In the genomic region with DNA sequence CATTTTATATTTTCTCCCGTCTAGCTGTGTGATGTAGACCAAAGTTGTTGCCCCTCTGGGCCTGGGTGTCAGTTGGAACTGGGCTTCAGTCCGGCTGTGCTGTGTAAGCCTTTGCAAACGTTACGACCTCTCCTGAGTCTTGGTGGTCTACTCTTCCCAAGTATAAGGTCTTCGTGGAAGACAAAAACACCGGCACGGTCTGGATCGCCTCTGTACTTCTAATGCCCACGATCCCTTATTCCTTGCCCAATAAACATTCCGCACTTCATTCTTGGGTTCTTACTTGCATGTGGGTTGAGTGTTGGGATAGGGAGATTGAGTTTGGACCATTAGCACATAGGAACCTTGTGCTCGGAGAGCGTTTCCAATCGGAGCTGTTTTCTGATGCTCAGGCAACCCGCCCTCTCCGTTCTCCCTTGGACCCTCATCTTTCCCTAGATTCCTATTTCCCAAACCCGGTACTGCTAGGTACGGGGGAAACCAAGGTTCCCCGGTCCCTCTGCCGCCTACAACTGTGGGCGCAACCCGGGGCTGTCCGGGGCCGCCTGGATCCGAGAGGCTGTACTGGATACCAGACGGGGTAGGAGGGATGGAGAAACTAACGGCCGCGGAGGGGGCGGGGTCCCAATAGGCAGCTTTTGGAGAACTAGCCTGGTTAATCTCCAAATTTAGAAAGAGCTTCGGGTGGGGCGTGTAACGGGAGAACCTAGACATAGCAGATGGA, we compare ENCODE assay signal across 8 mouse cellular contexts. TPM values are rescaled to one million over a fixed set of nuclear protein-coding genes. Genes with fewer than 3 reads are reported as not detected.
DNase-seq lines count a peak whose midpoint lies in the region; ATAC-seq and TF ChIP-seq lines count a peak whose summit lies in the region.

No protein-coding gene starts in this region.

- H3K9ac ChIP-seq in forebrain, embryonic 13.5 days, result peak overlapping the region; percentile 85
- no peak overlapping the region for H3K9ac ChIP-seq in liver, embryonic 16.5 days (ENCODE audit: low read depth, low read length)

- peak overlapping the region; percentile 96 for H3K27ac ChIP-seq in layer of hippocampus, adult 2 months
- H3K27ac ChIP-seq in forebrain, embryonic 13.5 days, result no peak overlapping the region
- no peak overlapping the region for H3K27ac ChIP-seq in liver, embryonic 16.5 days (ENCODE audit: low read length)

- no peaks in the 10 kb centered on the region for H3K36me3 ChIP-seq in forebrain, embryonic 13.5 days (ENCODE audit: poor library complexity, severe bottlenecking)
- H3K36me3 ChIP-seq in liver, embryonic 16.5 days (ENCODE audit: control insufficient read depth, insufficient read depth), result no peaks in the 10 kb centered on the region

- peaks cover 54% of the 10 kb centered on the region for H3K4me1 ChIP-seq in forebrain, embryonic 13.5 days
- H3K4me1 ChIP-seq in liver, embryonic 16.5 days (ENCODE audit: control insufficient read depth, low read depth, low read length), result peaks cover 4% of the 10 kb centered on the region

- H3K4me3 ChIP-seq in layer of hippocampus, adult 2 months, result peak overlapping the region; percentile 72
- H3K4me3 ChIP-seq in forebrain, embryonic 13.5 days, result peak overlapping the region; percentile 82
- peak overlapping the region; percentile 34 for H3K4me3 ChIP-seq in liver, embryonic 16.5 days (ENCODE audit: low read depth, low read length)

- DNase-seq in layer of hippocampus, adult 2 months (ENCODE audit: low spot score in 2 of 2), result peak in 1 of 2 experiments; percentile 68
- DNase-seq in layer of hippocampus, adult 9-10 months (ENCODE audit: low spot score), result no peak
- peak; percentile 50 for DNase-seq in cerebellum, adult 9-11 months
- DNase-seq in adrenal gland, postnatal 10 days, result no peak
- no peak for DNase-seq in adrenal gland, postnatal 36 days
- no peak for DNase-seq in embryo, embryonic 11 days

- no peaks in the 10 kb centered on the region for H3K9me3 ChIP-seq in forebrain, embryonic 13.5 days (replicated peaks)
- no peaks in the 10 kb centered on the region for H3K9me3 ChIP-seq in liver, embryonic 16.5 days (replicated peaks; ENCODE audit: control insufficient read depth, low read length)

- H3K27me3 ChIP-seq in forebrain, embryonic 13.5 days, result peaks cover 67% of the 10 kb centered on the region
- peaks cover 98% of the 10 kb centered on the region for H3K27me3 ChIP-seq in liver, embryonic 16.5 days (ENCODE audit: control insufficient read depth, insufficient read depth, low read depth, low read length)

- TF ChIP-seq CTCF in layer of hippocampus, adult 2 months (conservative IDR thresholded peaks at IDR 0.05), result no peak

- ATAC-seq in forebrain, embryonic 13.5 days, result no peak
- no peak for ATAC-seq in liver, embryonic 16.5 days (ENCODE audit: low read depth)

- peak overlapping the region; percentile 90 for H3K4me2 ChIP-seq in forebrain, embryonic 13.5 days
- H3K4me2 ChIP-seq in liver, embryonic 16.5 days (ENCODE audit: low read depth, low read length), result peak overlapping the region; percentile 28

- WGBS in forebrain, embryonic 13.5 days, result 7% methylated on average over 32 of the region's 32 CpGs
- 9% methylated on average over 32 of the region's 32 CpGs for WGBS in liver, embryonic 16.5 days (ENCODE audit: insufficient replicate concordance)

RNA-seq across cellular contexts. Expression of a gene that starts 2.3 kb away (rescaled TPM):
- 10 to 100 TPM; 34.1 to 35.7 TPM for total RNA-seq in layer of hippocampus, adult 2 months (2021)
- polyA plus RNA-seq in forebrain, embryonic 13.5 days (2015; fragmentation: Nextera tagmentation; extraction: Ambion mirVana), result 45.3 and 45.6 TPM in 2 replicates
- polyA plus RNA-seq in liver, embryonic 16.5 days (2015; fragmentation: Nextera tagmentation; extraction: Ambion mirVana), result 0.89 and 1.8 TPM in 2 replicates
- total RNA-seq in adrenal gland, postnatal 10 days (2021), result 10 to 100 TPM; 11.4 to 13.1 TPM
- 1 to 10 TPM; 6.4 to 9.3 TPM for total RNA-seq in adrenal gland, postnatal 36 days (2021)

RNA-seq across cellular contexts. Expression of a gene that starts 8.3 kb away (rescaled TPM):
- total RNA-seq in layer of hippocampus, adult 2 months (2021), result 100 to 1,000 TPM; 185 to 192 TPM
- polyA plus RNA-seq in forebrain, embryonic 13.5 days (2015; fragmentation: Nextera tagmentation; extraction: Ambion mirVana), result 149 and 152 TPM in 2 replicates
- polyA plus RNA-seq in liver, embryonic 16.5 days (2015; fragmentation: Nextera tagmentation; extraction: Ambion mirVana), result 48.2 and 48.8 TPM in 2 replicates
- 100 to 1,000 TPM; 142 to 161 TPM for total RNA-seq in adrenal gland, postnatal 10 days (2021)
- 100 to 1,000 TPM; 143 to 180 TPM for total RNA-seq in adrenal gland, postnatal 36 days (2021)

RNA-seq across cellular contexts. Expression of a gene that starts 15.4 kb away (rescaled TPM):
- 1 to 10 TPM; 7.3 to 7.8 TPM for total RNA-seq in layer of hippocampus, adult 2 months (2021)
- 5.6 and 8.4 TPM in 2 replicates for polyA plus RNA-seq in forebrain, embryonic 13.5 days (2015; fragmentation: Nextera tagmentation; extraction: Ambion mirVana)
- polyA plus RNA-seq in liver, embryonic 16.5 days (2015; fragmentation: Nextera tagmentation; extraction: Ambion mirVana), result 1.3 and 1.7 TPM in 2 replicates
- 1 to 10 TPM; 5.7 to 7.3 TPM for total RNA-seq in adrenal gland, postnatal 10 days (2021)
- total RNA-seq in adrenal gland, postnatal 36 days (2021), result 1 to 10 TPM; 3.8 to 4.5 TPM

RNA-seq across cellular contexts. Expression of a gene that starts 19.7 kb away (rescaled TPM):
- total RNA-seq in layer of hippocampus, adult 2 months (2021), result not detected
- not detected in 2 replicates for polyA plus RNA-seq in forebrain, embryonic 13.5 days (2015; fragmentation: Nextera tagmentation; extraction: Ambion mirVana)
- polyA plus RNA-seq in liver, embryonic 16.5 days (2015; fragmentation: Nextera tagmentation; extraction: Ambion mirVana), result not detected in 2 replicates
- total RNA-seq in adrenal gland, postnatal 10 days (2021), result not detected
- not detected for total RNA-seq in adrenal gland, postnatal 36 days (2021)

RNA-seq across cellular contexts. Expression of a gene that starts 26.4 kb away (rescaled TPM):
- 100 to 1,000 TPM; 540 to 559 TPM for total RNA-seq in layer of hippocampus, adult 2 months (2021)
- polyA plus RNA-seq in forebrain, embryonic 13.5 days (2015; fragmentation: Nextera tagmentation; extraction: Ambion mirVana), result 60.5 and 68.9 TPM in 2 replicates
- polyA plus RNA-seq in liver, embryonic 16.5 days (2015; fragmentation: Nextera tagmentation; extraction: Ambion mirVana), result 45.2 and 46.6 TPM in 2 replicates
- total RNA-seq in adrenal gland, postnatal 10 days (2021), result 100 to 1,000 TPM; 144 to 150 TPM
- 100 to 1,000 TPM; 146 to 155 TPM for total RNA-seq in adrenal gland, postnatal 36 days (2021)
